Mouse (Mus musculus) megakaryocyte, embryonic 14.5 days (primary cell): Measurements from ENCODE around the gene Usp19. TPM values are rescaled to one million over a fixed set of nuclear protein-coding genes. Genes with fewer than 3 reads are reported as not detected.

Source experiments
- H3K27me3 ChIP-seq: replicated peaks from 2 replicates; pipeline ENCODE3; 2012; ENCODE audit warnings: inconsistent platforms
- H3K36me3 ChIP-seq: replicated peaks from 2 replicates; pipeline ENCODE3; 2012; ENCODE audit warnings: low read length, inconsistent platforms, mixed read lengths
- H3K4me1 ChIP-seq: 2 replicates; pipeline ENCODE4 v1.6.1; 2012; ENCODE audit warnings: inconsistent platforms
- H3K4me3 ChIP-seq: replicated peaks from 2 replicates; pipeline ENCODE3; 2012; ENCODE audit warnings: moderate library complexity, mild to moderate bottlenecking, inconsistent platforms
- H3K9me3 ChIP-seq: 2 replicates; pipeline ENCODE4 v1.6.1; 2012; ENCODE audit warnings: inconsistent platforms
- FLI1 ChIP-seq: IDR thresholded peaks from 2 replicates; pipeline ENCODE4 v1.6.1; 2012; ENCODE audit warnings: low read length, inconsistent platforms, mixed read lengths
- GATA1 ChIP-seq: IDR thresholded peaks from 3 replicates; pipeline ENCODE4 v1.6.1; 2012; ENCODE audit warnings: mixed read lengths, low read length, inconsistent platforms, borderline replicate concordance
- polyA plus RNA-seq: library from polyadenylated mRNA; stranded (reverse); fragments of >175 nt; gene quantifications from 2 replicates; pipeline ENCODE4 v1.2.3, GENCODE M21; 2012; ENCODE audit warnings: low replicate concordance; ENCODE audit not compliant: insufficient read depth

Gene Usp19
- polyA plus RNA-seq, 1 experiment = 61.5 TPM

GRCm38 (mm10) chr9:108493246-108493645, 2.8 kb downstream of the Usp19 start:
- Histone ChIP-seq H3K4me3 (peak overlapping the region; percentile 26), H3K36me3 (peaks cover 63% of the 10 kb centered on the region), H3K9me3 (no peaks in the 10 kb centered on the region), H3K27me3 (no peaks in the 10 kb centered on the region), H3K4me1 (peaks cover 35% of the 10 kb centered on the region)
- no peak for TF ChIP-seq GATA1
- TF ChIP-seq FLI1 = no peak

DNA sequence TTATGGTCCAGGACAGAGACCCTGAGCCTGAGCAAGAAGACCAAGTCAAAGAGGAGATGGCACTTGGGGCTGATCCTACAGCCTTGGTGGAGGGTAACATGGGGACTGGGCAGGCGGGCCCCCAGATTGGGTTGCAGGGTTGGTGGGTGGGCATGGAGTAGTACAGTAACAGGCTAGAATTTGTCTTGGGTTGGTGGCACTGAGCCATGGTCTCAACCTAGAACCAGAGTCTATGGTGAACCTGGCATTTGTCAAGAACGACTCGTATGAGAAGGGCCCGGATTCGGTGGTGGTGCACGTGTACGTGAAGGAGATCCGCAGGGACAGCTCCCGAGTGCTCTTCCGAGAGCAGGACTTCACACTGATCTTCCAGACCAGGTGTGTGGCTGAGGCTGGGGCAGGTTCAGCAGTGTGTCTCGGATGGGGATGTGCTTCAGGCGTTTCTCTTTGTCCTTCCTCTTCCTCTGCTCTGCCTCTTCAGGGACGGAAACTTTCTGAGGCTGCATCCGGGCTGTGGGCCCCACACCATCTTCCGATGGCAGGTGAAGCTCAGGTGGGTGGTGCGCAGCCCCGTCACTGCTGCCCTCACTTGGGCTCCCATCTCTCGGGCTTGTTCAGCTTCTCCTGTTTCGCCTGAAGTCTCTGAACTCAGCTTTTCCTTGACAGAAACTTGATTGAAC, 3.9 kb downstream of the Usp19 start:
- peaks cover 74% of the 10 kb centered on the region for H3K36me3 ChIP-seq

GRCm38 (mm10) chr9:108494905-108495304, 4.5 kb downstream of the Usp19 start:
- Histone ChIP-seq H3K27me3 (no peaks in the 10 kb centered on the region), H3K4me1 (peaks cover 31% of the 10 kb centered on the region), H3K9me3 (no peaks in the 10 kb centered on the region), H3K4me3 (no peak overlapping the region), H3K36me3 (peaks cover 80% of the 10 kb centered on the region)
- TF ChIP-seq FLI1 = no peak
- TF ChIP-seq GATA1 = no peak

More for the DNA sequence above, 3.9 kb downstream of the Usp19 start:
- Histone ChIP-seq H3K4me3 (no peak overlapping the region), H3K4me1 (peaks cover 33% of the 10 kb centered on the region), H3K9me3 (no peaks in the 10 kb centered on the region), H3K27me3 (no peaks in the 10 kb centered on the region)
- no peak for TF ChIP-seq FLI1
- TF ChIP-seq GATA1 = no peak

DNA sequence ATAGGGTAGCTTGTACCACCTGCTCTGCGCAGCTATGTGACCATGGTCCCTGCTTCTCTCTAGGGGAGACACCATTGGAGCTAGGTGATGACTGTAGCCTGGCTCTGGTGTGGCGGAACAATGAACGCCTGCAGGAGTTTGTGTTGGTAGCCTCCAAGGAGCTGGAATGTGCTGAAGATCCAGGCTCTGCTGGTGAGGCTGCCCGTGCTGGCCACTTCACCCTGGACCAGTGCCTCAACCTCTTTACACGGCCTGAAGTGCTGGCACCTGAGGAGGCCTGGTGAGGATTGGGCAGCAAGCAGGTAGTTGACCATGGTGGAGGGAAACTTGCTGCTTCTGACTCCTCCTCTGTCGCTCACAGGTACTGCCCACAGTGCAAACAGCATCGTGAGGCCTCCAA, 8.8 kb downstream of the Usp19 start:
- Histone ChIP-seq H3K4me1 (peaks cover 6% of the 10 kb centered on the region; the same call in 1 of the 2 replicates), H3K36me3 (peaks cover 95% of the 10 kb centered on the region), H3K27me3 (no peaks in the 10 kb centered on the region), H3K4me3 (peak overlapping the region; percentile 2), H3K9me3 (no peaks in the 10 kb centered on the region)
- TF ChIP-seq FLI1 (no peak), GATA1 (no peak)

GRCm38 (mm10) chr9:108499943-108500342, 9.5 kb downstream of the Usp19 start:
- no peaks in the 10 kb centered on the region for H3K27me3 ChIP-seq
- peaks cover 6% of the 10 kb centered on the region; the same call in 1 of the 2 replicates for H3K4me1 ChIP-seq
- H3K9me3 ChIP-seq = no peaks in the 10 kb centered on the region
- H3K36me3 ChIP-seq = peaks cover 88% of the 10 kb centered on the region
- TF ChIP-seq FLI1 = no peak
- TF ChIP-seq GATA1 = no peak
- H3K4me3 ChIP-seq = peak overlapping the region; percentile 69

DNA sequence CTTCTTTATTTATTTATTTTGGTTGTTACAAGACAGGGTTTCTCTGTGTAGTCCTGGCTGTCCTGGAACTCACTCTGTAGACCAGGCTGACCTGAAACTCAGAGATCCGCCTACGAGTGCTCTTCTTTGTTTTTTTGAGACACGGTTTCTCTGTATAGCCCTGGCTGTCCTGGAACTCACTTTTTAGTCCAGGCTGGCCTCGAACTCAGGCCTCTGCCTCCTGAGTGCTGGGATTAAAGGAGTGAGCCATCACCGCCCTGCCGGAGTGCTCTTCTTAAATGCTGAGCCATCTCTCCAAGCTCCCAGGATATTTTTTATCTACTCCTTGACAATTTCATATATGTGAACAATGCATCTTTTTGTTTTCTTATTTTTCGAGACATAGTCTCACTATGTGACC, 16.5 kb downstream of the Usp19 start:
- TF ChIP-seq FLI1 (no peak), GATA1 (no peak)
- Histone ChIP-seq H3K9me3 (no peaks in the 10 kb centered on the region), H3K36me3 (peaks cover 49% of the 10 kb centered on the region), H3K4me1 (peaks cover 26% of the 10 kb centered on the region), H3K4me3 (peak overlapping the region; percentile 98), H3K27me3 (no peaks in the 10 kb centered on the region)

DNA sequence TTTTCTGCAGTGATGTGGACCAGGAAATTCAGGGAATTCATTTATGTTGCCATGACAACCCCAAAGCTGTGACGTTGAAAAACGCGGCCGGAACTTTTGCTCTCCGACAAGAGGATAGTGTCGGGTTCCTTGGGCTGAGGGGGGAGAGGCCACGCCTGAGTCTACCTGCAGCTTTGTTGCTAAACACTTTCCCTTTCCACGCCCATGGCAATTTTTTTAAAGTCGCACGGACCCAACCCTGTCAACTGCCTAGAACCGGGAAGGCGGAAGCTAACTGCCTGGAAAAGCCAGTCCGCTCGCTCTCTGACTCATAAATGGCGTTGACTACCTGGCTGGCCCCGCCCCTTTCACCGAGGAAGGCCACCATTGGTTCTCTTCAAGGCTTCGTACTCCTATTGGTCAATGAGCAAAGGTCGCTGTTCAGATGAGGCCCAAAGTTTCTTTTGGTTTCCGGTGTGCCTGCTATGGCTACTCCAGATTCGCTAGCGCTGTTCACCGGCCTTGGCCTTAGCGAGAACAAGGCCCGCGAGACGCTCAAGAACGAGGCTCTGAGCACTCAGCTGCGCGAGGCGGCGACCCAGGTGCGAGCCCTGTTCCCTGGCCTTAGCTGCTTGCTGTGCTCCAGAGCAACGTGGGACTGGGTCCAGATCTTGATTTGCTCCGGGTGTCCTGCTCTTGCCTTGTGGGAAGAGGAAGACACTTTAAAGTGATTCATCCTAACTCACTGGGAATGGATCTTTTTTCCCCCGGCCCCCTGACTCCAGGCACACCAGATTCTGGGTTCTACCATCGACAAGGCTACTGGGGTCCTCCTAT, 17.4 kb downstream of the Usp19 start, which contains the start of gene Qars:
Qars (plus strand) TSS at position 88 of the 816 bp plus-strand sequence.
- H3K4me1 ChIP-seq = peaks cover 26% of the 10 kb centered on the region
- no peaks in the 10 kb centered on the region for H3K27me3 ChIP-seq
- peaks cover 50% of the 10 kb centered on the region for H3K36me3 ChIP-seq
- H3K4me3 ChIP-seq = peak within 1 kb of the TSS; percentile 98
- no peak for TF ChIP-seq GATA1
- H3K9me3 ChIP-seq = no peaks in the 10 kb centered on the region

DNA sequence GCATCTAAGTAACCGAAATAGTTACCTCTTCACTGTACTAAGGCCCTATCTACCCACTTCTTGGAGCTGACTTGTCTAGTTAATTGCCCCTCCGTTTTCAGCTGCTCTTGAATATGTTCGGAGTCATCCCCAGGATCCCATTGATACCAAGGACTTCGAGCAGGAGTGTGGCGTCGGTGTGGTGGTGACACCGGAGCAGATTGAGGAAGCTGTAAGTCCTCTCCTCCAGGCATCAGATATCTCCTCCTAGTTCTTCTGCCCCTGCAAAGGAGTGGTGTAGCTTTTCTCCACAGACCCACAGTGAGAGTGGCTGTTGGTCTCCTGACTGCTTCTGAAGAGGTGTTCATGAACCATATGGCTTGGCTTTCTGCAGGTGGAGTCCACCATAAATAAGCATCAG, 18.4 kb downstream of the Usp19 start:
- Histone ChIP-seq H3K27me3 (no peaks in the 10 kb centered on the region), H3K4me1 (peaks cover 26% of the 10 kb centered on the region), H3K9me3 (no peaks in the 10 kb centered on the region), H3K4me3 (peak overlapping the region; percentile 98), H3K36me3 (peaks cover 50% of the 10 kb centered on the region)
- TF ChIP-seq FLI1 = no peak

DNA sequence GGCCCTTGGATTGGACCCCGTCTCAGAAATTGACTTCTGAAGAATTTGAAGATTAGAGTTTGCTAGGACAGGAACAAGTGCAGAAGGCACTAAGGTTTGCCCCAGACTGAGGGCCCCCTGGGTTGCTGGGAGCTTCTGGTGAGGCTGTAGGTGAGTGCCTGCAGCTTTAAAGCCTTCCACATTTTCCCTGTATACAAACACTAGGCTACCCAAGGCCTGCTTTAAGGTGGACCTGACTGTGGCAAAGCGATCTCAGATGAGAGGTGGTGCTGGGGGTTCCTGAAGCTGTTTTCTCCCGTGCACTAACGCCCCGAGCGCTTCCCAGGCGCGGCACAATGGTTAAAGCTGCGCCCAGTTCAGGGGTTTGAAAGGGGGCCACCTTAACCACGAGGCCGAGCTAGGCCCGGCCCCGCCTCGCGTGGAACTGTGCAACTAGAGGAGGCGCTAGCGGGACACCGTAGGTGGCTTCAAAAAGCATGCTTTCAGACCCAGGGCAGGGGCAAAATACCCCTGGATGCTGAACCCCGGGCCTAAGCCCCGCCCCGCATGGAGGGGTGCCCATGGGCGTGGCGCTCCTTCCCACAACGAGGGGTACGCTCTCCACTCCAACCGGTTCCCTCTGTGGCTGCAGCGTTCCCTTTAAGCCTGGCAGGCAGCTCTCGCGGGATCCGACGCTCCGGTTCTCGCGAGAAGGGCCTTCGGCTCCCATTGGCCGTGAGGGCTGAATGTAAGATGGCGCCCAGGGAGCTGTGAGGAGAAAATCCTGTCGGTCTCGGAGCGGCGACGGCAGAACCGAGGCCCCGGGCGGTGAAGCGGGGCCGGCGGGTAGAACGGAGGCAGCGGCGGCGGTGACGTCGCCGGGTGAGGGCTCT, 26.2 kb downstream of the Usp19 start, which contains the start of gene Qrich1:
Qrich1 (plus strand) TSS at position 427 of the 872 bp plus-strand sequence.
- no peaks in the 10 kb centered on the region for H3K27me3 ChIP-seq
- TF ChIP-seq FLI1 (no peak), GATA1 (no peak)
- peaks cover 62% of the 10 kb centered on the region for H3K36me3 ChIP-seq
- no peaks in the 10 kb centered on the region for H3K9me3 ChIP-seq
- peaks cover 34% of the 10 kb centered on the region for H3K4me1 ChIP-seq
- peak within 1 kb of the TSS; percentile 98 for H3K4me3 ChIP-seq
